Mouse (Mus musculus): ENCODE measurements around the gene Cops3.

GRCm38 (mm10) chr11:59769307-59769706 is 70.3 kb downstream of the Cops3 start:
- TF ChIP-seq CTCF (IDR thresholded peaks at IDR 0.05; ENCODE audit: extremely low read depth, insufficient read depth, insufficient read length, insufficient replicate concordance) (no peak), POLR2A (IDR thresholded peaks at IDR 0.05; ENCODE audit: low read depth, low read length) (no peak)
